Mouse (Mus musculus): Measurements from ENCODE around the gene Cnn1. TPM values are rescaled to one million over a fixed set of nuclear protein-coding genes. Genes with fewer than 3 reads are reported as not detected.

Gene Cnn1
- polyA plus RNA-seq, 1 experiment: not detected

DNA sequence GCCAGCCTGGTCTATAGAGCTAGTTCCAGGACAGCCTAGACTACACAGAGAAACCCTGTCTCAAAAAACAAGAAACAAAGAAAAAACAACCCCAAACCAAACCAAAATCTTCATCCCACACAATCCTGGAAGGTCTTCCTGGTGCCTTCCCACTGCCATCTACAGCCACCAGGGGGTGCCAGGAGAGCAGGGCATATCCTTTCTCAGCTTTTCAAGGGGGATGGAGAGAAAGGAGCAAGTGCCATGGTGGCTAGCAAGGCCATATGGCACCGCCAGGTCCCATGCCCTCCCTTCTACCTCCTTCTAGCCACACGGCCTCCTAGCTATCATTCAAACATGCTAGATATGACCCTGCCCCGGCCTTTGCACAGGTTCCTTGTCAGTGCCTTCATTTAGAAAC, 32.6 kb upstream of the Cnn1 start:
- TF ChIP-seq GATA1 (IDR thresholded peaks at IDR 0.05; ENCODE audit: low read length): no peak

DNA sequence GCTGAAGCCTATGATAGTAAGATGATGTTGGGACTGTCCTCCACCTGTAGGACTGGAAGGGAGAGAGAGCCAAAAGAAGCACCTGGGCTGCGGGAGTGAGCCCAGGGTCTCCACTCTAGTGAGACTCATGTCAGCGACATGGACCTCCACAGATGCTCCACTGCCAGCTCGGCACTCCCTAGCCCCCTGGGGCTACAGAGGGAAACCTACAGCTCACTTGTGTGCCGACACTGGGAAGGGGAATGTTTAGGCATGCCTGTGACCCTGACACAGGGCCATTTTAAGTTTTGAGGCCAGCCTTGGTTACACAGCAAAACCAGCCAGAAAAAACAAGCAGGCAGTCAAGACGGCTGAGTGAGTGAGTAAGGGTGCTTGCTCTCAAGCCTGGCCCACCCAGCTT, 31.8 kb upstream of the Cnn1 start:
- no peak for TF ChIP-seq GATA1 (IDR thresholded peaks at IDR 0.05; ENCODE audit: low read length)

DNA sequence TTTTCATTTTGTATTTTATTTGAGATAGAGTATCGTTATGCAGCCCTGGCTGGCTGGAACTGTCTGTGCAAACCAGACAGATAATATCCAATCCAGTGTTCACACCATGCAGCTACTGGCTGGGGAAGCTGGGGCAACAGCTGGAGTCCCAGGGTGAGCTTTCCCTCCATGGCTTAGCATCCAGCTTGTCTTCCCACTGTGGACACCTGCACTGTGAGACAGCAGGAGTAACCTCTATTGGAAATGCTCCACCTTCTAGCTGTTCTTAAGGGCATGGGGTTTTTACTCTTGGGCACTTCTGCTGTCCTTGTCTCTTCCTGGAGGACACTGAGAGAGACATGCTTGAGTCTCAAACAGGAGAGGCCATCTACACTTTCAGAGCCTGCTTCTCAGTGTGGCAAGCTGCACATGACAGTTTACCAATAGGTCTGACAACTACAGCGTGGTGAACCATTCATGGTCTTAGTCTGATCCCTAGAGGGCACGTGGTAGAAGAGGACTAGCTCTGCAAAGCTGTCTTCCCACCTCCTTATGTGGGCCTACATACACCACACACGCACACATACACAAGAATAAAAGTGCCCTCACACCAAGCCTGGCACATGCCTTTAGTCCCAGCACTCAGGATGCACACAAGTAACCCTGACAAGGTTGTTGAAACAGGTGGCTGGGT, 29.0 kb upstream of the Cnn1 start:
- no peak for TF ChIP-seq GATA1 (IDR thresholded peaks at IDR 0.05; ENCODE audit: low read length)

DNA sequence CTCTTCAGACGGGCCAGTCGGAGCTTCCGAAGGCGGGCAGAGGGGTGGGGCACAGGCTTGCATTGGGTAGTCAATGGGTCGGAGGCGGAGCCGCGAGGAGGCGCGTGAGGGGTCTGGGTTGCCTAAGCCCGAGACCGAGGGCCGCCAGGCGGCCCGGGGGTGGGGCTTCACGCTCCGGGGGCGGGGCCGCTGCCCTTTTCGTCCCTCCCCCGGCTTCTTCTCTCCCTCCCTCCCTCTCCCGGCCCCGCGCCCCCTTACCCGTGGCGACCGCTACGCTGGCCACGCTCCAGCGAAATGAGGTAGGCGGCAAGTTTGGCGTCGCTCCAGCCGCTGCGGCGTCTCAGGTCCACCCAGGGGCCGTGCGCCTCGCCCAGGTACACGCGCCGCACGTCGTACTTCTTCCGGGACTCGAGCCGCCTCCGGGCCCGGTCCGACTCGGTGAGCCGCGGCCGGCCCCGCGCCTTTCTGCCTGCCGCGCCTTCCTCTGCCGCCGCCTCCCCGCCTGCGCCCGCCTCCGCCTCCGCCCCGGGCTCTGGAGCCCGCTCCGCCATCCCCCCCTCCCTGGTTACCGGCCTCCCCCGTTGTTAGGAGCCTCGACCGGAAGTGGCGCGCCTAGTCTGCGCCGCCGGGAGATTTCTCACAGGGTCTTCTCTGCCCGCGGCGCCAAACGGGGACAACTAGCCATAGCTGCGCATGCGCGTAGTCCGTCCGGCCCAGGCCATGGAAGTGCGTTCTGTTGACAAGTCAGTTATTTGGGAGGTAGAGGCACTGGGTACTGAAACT, 28.0 kb upstream of the Cnn1 start, which contains the start of the genes Gm49318 and Zfp653:
TSS of gene Gm49318 (minus strand) at position 469 of the 783 bp plus-strand sequence.
TSS of gene Zfp653 (minus strand) at position 586 of the 783 bp plus-strand sequence.
- no peak for TF ChIP-seq GATA1 (IDR thresholded peaks at IDR 0.05; ENCODE audit: low read length)

DNA sequence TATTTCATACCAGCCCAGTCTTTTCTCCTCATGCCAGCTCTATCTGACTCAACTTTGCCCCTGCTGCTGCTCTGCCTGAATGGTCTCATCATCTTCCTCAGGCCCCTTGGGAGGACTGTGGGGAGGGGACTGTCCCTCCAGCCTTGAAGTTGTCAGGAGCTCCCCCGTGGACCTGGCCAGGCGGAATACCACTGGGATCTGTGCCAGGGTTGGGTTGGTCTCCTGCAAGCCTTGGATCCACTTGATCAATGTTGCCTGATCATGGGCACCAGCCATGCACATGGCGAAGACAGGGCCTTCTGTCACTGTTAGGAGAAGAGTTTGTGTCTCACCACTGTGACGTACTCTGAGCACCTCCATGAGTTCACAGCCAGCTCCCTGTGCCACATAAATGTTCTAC, 26.7 kb upstream of the Cnn1 start:
- no peak for TF ChIP-seq GATA1 (IDR thresholded peaks at IDR 0.05; ENCODE audit: low read length)

DNA sequence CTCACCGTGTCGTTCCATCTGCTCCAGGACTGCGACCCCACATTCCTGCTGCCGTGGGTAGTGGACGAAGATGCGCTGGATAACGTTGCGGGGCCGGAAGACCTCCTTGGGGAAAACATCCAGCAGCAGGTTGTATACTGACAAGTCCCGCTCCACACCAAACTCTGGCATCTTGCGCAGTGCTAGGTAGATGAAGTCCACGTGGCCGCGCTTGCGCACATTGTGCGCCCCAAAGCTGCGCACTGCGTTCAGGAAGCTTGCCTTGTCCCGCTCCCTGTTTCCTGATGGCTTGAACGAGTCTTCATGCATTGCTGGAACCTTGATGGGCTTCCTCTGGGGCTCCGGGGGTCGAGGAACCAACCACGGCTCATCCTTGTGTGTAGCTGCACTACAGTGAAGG, 22.8 kb upstream of the Cnn1 start:
- TF ChIP-seq GATA1 (IDR thresholded peaks at IDR 0.05; ENCODE audit: low read length): no peak

DNA sequence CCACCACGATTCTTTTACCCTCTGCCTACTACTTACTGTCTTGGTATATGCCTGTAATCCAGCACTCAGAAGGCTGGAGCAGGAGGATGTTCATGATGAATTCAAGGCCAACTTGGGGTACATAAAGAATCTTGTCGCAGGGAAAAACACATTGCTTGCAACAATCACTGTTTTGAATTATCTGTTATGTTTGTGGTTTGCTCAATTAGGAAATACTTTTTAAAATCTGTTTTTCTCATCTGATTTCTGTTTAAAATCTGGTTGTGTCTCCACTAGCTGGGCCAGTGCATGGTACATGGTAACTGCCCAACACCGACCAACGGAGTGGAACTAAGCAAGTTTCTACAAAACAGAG, 14.4 kb upstream of the Cnn1 start:
- no peak for TF ChIP-seq GATA1 (IDR thresholded peaks at IDR 0.05; ENCODE audit: low read length)

DNA sequence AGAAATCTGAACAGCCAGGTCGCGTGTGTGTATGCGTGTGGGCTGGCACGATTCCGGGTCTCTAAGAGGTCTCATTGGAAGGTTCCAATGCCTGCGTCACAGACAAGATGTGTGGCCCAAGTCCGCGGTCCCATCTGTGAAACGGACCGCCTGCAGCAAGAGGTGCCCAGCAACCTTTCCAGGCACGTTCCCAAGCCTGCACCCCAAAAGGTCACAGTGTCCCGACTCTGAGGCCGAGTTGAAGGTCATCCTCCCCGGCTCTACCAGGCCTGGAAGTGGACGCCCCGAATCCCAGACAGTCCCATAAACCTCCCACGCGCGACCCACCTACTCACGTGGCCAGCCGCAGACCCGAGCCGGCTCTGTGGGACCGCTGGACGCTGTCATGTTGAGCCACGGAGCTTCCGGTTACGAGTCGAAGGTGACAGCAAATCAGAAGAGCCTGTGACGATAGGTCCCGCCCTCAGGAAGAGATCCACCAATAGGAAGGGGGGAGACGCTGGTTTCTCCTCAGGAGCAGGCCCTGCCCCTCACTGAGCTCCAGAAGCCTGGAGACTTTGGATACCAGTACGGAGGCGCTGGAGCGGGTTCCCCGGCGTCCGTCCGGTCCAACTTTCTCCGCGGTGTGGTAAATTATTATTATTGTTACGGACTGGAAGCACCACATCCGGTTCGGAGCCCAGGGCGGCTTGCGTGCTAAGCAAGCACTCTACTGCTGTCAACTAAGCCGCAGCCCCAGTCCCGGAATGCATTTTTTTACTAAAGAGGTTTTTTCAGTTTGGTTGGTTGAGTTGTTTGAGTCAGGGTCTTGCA, 13.8 kb upstream of the Cnn1 start, which contains the start of gene Ecsit:
TSS of gene Ecsit (minus strand) at position 417 of the 813 bp plus-strand sequence.
- no peak for TF ChIP-seq GATA1 (IDR thresholded peaks at IDR 0.05; ENCODE audit: low read length)

DNA sequence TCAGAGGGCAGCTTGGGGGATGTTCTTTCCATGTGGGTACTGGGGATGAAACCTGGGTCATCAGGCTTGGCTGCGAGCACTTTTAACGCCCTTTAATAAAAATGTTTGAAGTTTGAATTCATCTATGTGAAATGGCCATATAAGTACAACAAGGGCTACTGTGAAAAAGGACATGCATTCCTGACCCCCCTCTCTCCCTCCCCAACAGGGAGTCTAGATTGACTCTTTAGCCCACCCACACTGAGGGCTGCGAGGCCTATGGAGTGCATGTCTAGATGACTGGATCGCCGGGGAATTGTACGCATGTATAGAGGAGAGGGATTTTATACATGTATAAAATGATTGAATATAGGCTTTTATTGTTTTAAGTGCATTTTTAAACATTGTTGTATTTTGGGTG, 13.0 kb upstream of the Cnn1 start:
- TF ChIP-seq GATA1 (IDR thresholded peaks at IDR 0.05; ENCODE audit: low read length): no peak

DNA sequence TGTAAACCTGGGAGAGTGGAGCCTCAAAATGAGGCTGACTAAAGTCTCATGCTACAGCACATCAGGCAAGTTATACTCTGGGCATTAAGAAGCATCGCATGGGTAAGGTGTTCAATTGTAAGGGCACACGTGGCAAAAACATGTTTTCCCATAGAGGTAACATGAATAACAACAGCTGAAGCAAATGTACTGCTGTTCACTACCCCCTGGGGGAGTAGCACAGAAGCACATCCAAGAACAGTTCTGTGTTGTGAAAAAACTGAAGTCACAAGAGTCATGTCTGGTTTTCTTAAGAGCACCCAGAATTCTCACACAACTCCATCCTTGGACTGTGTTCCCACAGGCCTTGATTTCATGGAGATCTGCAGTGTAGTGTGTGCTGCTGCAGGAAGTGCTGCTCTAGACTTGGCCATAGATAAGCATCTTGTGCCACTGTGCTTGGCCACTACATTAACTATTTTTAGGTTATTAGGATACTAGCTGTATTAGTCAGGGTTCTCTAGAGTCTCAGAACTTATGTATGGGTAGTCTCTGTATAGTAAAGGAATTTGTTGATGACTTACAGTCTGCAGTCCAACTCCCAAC, 11.9 kb upstream of the Cnn1 start:
- no peak for TF ChIP-seq GATA1 (IDR thresholded peaks at IDR 0.05; ENCODE audit: low read length)

DNA sequence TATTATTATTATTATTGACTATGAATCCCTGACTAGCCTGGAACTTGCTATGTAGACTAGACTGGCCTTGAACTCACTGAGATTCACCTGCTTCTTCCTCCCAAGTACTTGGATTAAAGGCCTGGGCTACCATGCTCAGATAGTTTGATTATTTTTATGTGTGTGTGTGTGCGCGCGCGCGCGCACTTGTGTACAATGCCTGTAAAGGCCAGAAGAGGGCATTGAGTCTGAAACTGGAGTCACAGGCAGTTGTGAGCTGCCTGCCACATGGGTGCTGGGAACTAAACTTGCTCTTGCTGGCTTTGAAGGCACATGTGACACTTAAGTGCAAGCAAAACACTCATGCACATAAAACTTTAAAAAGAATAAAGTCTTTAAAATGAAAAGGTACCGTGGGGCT, 9.7 kb upstream of the Cnn1 start:
- no peak for TF ChIP-seq GATA1 (IDR thresholded peaks at IDR 0.05; ENCODE audit: low read length)

DNA sequence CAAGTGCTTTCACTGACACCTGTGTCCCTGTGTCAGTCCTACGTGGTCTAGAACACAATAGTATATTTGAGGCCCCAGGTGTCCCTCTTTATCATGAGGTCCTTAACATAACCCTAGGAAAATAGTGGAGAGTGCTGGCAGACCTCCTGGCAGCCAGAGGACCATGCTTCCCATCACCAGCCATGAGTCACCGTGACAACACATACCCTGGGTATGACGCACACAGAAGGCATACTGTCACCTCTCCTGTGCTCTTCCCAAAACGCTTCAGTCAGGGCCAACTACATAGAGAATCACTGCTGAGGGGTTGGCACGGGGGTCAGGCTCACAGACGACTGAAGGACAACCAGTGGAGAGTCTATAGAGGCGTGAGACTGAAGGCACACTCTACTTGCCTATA, 9.0 kb upstream of the Cnn1 start:
- no peak for TF ChIP-seq GATA1 (IDR thresholded peaks at IDR 0.05; ENCODE audit: low read length)

DNA sequence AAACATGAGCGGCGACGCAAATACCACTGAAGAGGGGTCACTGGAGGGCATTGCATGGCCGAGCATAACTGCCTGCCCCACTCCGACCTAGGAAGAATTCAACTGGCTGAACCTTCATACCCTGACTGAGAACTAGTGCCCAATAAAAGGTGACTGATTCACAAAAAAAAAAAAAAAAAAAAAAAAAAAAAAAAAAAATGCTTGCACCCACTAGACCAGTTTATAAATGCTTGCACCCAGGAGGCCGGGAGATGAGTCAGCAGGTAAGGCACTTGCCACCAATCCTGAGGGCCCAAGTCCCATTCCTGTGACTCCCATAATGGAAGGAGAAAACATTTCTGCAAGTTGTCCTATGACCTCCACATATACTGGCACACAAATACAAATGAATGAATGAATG, 6.3 kb upstream of the Cnn1 start:
- no peak for TF ChIP-seq GATA1 (IDR thresholded peaks at IDR 0.05; ENCODE audit: low read length)

DNA sequence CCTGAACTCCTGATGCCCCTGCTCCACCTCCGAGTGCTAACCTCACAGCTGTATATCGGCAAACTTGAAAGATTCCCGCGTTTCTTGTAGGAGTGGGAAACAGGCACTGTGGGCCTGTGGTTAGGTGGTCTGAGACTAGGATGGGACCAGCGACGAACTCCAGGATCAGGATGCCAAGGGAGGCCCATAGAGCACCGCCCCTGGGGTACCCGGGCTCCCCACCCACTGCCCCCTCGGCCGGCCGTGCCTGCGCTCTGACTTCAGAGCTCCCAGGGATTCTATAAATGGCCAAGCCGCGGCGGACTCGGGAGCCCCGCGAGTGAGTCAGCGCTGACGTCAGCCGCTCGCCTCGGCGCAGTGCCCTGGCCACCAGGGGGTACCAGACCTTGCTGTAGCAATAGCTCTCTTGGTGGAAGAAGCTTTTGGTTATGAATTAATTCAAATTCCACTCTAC, 3.1 kb upstream of the Cnn1 start:
- no peak for TF ChIP-seq GATA1 (IDR thresholded peaks at IDR 0.05; ENCODE audit: low read length)

DNA sequence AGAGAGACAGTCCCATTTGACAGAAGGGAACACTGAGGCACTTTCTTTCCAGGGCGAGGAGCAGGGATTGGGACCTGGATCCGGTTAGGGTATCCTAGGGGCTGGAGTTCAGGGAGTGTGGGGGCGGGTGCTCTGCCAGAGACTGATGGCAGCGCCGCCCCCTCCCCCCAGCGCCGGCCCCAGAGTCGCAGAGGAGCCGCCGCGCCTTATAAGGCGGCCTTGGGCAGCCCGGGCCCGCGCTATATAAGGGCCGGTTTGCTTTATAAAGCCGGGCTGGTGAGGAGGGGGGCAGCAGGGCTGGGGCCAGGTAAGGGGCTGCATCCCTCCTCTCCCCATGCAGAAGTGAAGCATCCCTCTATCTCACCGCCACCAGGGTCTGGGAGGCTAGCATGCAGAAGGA, 906 bp downstream of the Cnn1 start:
- no peak for TF ChIP-seq GATA1 (IDR thresholded peaks at IDR 0.05; ENCODE audit: low read length)

DNA sequence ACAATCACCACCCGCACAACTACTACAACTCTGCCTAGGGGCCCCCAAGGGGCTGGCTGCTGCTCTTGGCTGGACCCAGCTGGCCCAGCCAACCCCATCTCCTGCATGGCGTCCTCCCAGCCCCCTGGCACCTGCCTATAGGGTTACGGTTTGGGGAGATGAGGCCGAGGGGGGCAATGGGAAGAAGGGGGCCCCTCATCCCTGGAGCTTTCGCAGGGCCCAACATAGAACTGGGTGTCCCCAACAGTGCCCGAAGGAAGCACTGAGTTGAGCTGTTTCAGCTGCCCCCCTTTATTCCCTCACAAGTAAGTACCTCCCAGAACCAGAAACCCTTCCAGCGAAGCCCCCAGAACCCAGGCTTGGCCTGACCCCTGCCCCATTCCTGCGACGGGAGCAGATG, 9.2 kb downstream of the Cnn1 start:
- no peak for TF ChIP-seq GATA1 (IDR thresholded peaks at IDR 0.05; ENCODE audit: low read length)
